Mouse (Mus musculus): ENCODE measurements around the gene Ptprn2.

- TF ChIP-seq POLR2A (IDR thresholded peaks at IDR 0.05; ENCODE audit: control insufficient read depth, extremely low read depth, insufficient read depth, low read length, poor library complexity) (no peak), CTCF (IDR thresholded peaks at IDR 0.05; ENCODE audit: borderline replicate concordance, control insufficient read depth, extremely low read depth, insufficient read depth, low read length, poor library complexity) (no peak)
These were observed 88.6 kb downstream of the Ptprn2 start for GRCm38 (mm10) chr12:116574102-116574501.
